In genomic region chr2:75352564-75352963, GRCm38 (mm10) we compare ENCODE assay signal across 22 mouse cellular contexts.
DNase-seq lines count a peak whose midpoint lies in the region; ATAC-seq and TF ChIP-seq lines count a peak whose summit lies in the region.
"Had no signal": no experiment of that assay in that cellular context is flagged by ENCODE, and none has a peak within 500 bp of the region (broad histone marks: within the 10 kb centered on the region; RNA-seq: fewer than 3 reads in every experiment).

No protein-coding gene starts in this region.

- ATAC-seq in hindbrain, embryonic 15.5 days (ENCODE audit: low FRiP score, low read depth): no peak; the same call in 1 of the 2 replicates
- no peak for ATAC-seq in forebrain, embryonic 15.5 days (replicated peaks)
- ATAC-seq in midbrain, embryonic 15.5 days (replicated peaks): peak; percentile 70
- ATAC-seq: intestine, embryonic 15.5 days; liver, embryonic 12.5 days had no signal

- peak overlapping the region; percentile 48; the same call in 1 of the 2 replicates for H3K27ac ChIP-seq in hindbrain, embryonic 15.5 days (replicated peaks)
- H3K27ac ChIP-seq in hindbrain, embryonic 10.5 days: no peak overlapping the region
- 0 out of 2 replicates have a peak overlapping the region, but pooled peaks have one; percentile 33 for H3K27ac ChIP-seq in forebrain, embryonic 15.5 days (replicated peaks)
- H3K27ac ChIP-seq in midbrain, embryonic 15.5 days: peak overlapping the region; percentile 72
- H3K27ac ChIP-seq: heart, embryonic 10.5 days; intestine, embryonic 15.5 days; limb, embryonic 13.5 days; liver, embryonic 12.5 days; neural tube, embryonic 12.5 days; stomach, postnatal 0 days had no signal

- no peak for DNase-seq in hindbrain, embryonic 10.5 days (ENCODE audit: low spot score)
- peak; percentile 82 for DNase-seq in brain, embryonic 14.5 days (ENCODE audit: low read depth)
- no peak for DNase-seq in left cerebral cortex, postnatal 14 days (ENCODE audit: low spot score in 2 of 2)
- DNase-seq in heart, adult 18-20 months: no peak
- DNase-seq: adrenal gland, postnatal 10 days; cerebellum, adult 9-10 months; heart, postnatal 4 days; kidney, adult 8-10 months; kidney, postnatal 10 days; lung, adult 18-20 months; lung, postnatal 14 days; thymus, adult 2 months; thymus, postnatal 4 days had no signal

- no peaks in the 10 kb centered on the region for H3K27me3 ChIP-seq in hindbrain, embryonic 15.5 days
- H3K27me3 ChIP-seq in hindbrain, embryonic 10.5 days (ENCODE audit: insufficient read depth, poor library complexity, severe bottlenecking): no peaks in the 10 kb centered on the region
- H3K27me3 ChIP-seq in forebrain, embryonic 15.5 days: no peaks in the 10 kb centered on the region
- H3K27me3 ChIP-seq in midbrain, embryonic 15.5 days (replicated peaks): no peaks in the 10 kb centered on the region
- H3K27me3 ChIP-seq: intestine, embryonic 15.5 days; liver, embryonic 12.5 days; neural tube, embryonic 12.5 days had no signal

- H3K36me3 ChIP-seq in hindbrain, embryonic 15.5 days: no peaks in the 10 kb centered on the region
- H3K36me3 ChIP-seq in hindbrain, embryonic 10.5 days: no peaks in the 10 kb centered on the region
- no peaks in the 10 kb centered on the region for H3K36me3 ChIP-seq in forebrain, embryonic 15.5 days
- no peaks in the 10 kb centered on the region for H3K36me3 ChIP-seq in midbrain, embryonic 15.5 days (replicated peaks)
- H3K36me3 ChIP-seq: heart, embryonic 10.5 days; intestine, embryonic 15.5 days; limb, embryonic 13.5 days; liver, embryonic 12.5 days; neural tube, embryonic 12.5 days had no signal

- peaks cover 12% of the 10 kb centered on the region for H3K4me1 ChIP-seq in hindbrain, embryonic 15.5 days (replicated peaks)
- H3K4me1 ChIP-seq in hindbrain, embryonic 10.5 days (replicated peaks): peaks cover 4% of the 10 kb centered on the region; the same call in 1 of the 2 replicates
- H3K4me1 ChIP-seq in forebrain, embryonic 15.5 days: peaks cover 14% of the 10 kb centered on the region
- peaks cover 10% of the 10 kb centered on the region; the same call in 1 of the 2 replicates for H3K4me1 ChIP-seq in midbrain, embryonic 15.5 days
- H3K4me1 ChIP-seq: liver, embryonic 12.5 days; neural tube, embryonic 12.5 days had no signal

- no peak overlapping the region for H3K4me2 ChIP-seq in hindbrain, embryonic 15.5 days
- H3K4me2 ChIP-seq in forebrain, embryonic 15.5 days (replicated peaks): no peak overlapping the region
- H3K4me2 ChIP-seq in midbrain, embryonic 15.5 days: no peak overlapping the region
- H3K4me2 ChIP-seq: intestine, embryonic 15.5 days; limb, embryonic 13.5 days; liver, embryonic 12.5 days; neural tube, embryonic 12.5 days had no signal

- TF ChIP-seq CTCF in brain, embryonic 14.5 days (IDR thresholded peaks at IDR 0.05; ENCODE audit: borderline replicate concordance, extremely low read depth, insufficient read depth, insufficient read length): no peak

- intact Hi-C loops in left cerebral cortex, postnatal 14 days (cut with DNase I): no loop called here

- H3K9ac ChIP-seq in hindbrain, embryonic 15.5 days: no peak overlapping the region
- no peak overlapping the region for H3K9ac ChIP-seq in forebrain, embryonic 15.5 days (replicated peaks)
- no peak overlapping the region for H3K9ac ChIP-seq in midbrain, embryonic 15.5 days
- H3K9ac ChIP-seq: intestine, embryonic 15.5 days; limb, embryonic 13.5 days; liver, embryonic 12.5 days; neural tube, embryonic 12.5 days had no signal

- no peaks in the 10 kb centered on the region for H3K9me3 ChIP-seq in hindbrain, embryonic 15.5 days
- no peaks in the 10 kb centered on the region for H3K9me3 ChIP-seq in hindbrain, embryonic 10.5 days
- no peaks in the 10 kb centered on the region for H3K9me3 ChIP-seq in forebrain, embryonic 15.5 days
- no peaks in the 10 kb centered on the region for H3K9me3 ChIP-seq in midbrain, embryonic 15.5 days
- H3K9me3 ChIP-seq: heart, embryonic 10.5 days; intestine, embryonic 15.5 days; limb, embryonic 13.5 days; liver, embryonic 12.5 days; neural tube, embryonic 12.5 days had no signal

- TF ChIP-seq POLR2A in brain, embryonic 14.5 days (IDR thresholded peaks at IDR 0.05; ENCODE audit: borderline replicate concordance, extremely low read depth, insufficient read depth, insufficient read length, poor library complexity, severe bottlenecking): no peak

- 47% methylated on average over 4 of the region's 4 CpGs for WGBS in hindbrain, embryonic 15.5 days
- 95% methylated on average over 4 of the region's 4 CpGs for WGBS in hindbrain, embryonic 10.5 days
- 23% methylated on average over 4 of the region's 4 CpGs for WGBS in forebrain, embryonic 15.5 days
- 48% methylated on average over 4 of the region's 4 CpGs for WGBS in midbrain, embryonic 15.5 days

- no peak overlapping the region for H3K4me3 ChIP-seq in hindbrain, embryonic 15.5 days
- H3K4me3 ChIP-seq in hindbrain, embryonic 10.5 days: no peak overlapping the region
- no peak overlapping the region for H3K4me3 ChIP-seq in forebrain, embryonic 15.5 days
- H3K4me3 ChIP-seq in midbrain, embryonic 15.5 days: no peak overlapping the region
- H3K4me3 ChIP-seq: heart, embryonic 10.5 days; intestine, embryonic 15.5 days; limb, embryonic 13.5 days; liver, embryonic 12.5 days; neural tube, embryonic 12.5 days had no signal
